Mouse (Mus musculus): ENCODE measurements at regions not wholly inside any gene's neighbourhood (a gene's known extent, or its start where the extent isn't known, plus 50 kb on each side); places are given as distances from the start of the nearest gene placed in this dataset.

- no peak overlapping the region for H3K27ac ChIP-seq (ENCODE audit: low read depth, low read length)
- no peaks in the 10 kb centered on the region for H3K4me1 ChIP-seq (ENCODE audit: control insufficient read depth, insufficient read depth, low read depth, low read length)
- H3K4me2 ChIP-seq (ENCODE audit: low read length), result no peak overlapping the region
- WGBS, result 89% methylated on average over 5 of the region's 5 CpGs
- ATAC-seq, result no peak
- H3K9me3 ChIP-seq (ENCODE audit: control insufficient read depth, low read length), result no peaks in the 10 kb centered on the region
- H3K27me3 ChIP-seq (replicated peaks; ENCODE audit: control insufficient read depth, insufficient read depth, low read length), result no peaks in the 10 kb centered on the region
- H3K36me3 ChIP-seq (ENCODE audit: control insufficient read depth, insufficient read depth, low read length), result no peaks in the 10 kb centered on the region
- no peak overlapping the region for H3K9ac ChIP-seq (ENCODE audit: low read depth, low read length)
- H3K4me3 ChIP-seq (ENCODE audit: low read length), result no peak overlapping the region
Observed at GRCm38 (mm10) chr16:75333750-75334149, 252.1 kb downstream of the Lipi start.

DNA sequence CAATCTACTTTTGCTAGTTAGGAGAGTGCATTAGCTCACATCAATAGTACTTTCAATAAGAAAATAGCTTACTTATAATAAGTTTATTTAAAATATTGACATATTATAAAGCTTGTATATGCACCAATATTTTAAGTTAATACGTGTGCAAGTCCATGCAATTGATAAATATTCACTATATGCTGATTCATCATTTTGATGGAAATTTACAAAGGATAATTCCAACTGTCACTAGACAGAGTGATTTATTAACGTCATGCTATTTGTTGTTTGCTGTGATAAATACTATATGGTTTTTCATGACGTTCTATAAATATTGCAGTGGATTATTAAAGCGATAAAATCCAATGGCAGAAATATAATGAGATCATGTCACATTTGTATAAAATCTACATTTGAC, 253.0 kb downstream of the Lipi start:
- no peaks in the 10 kb centered on the region for H3K27me3 ChIP-seq (replicated peaks; ENCODE audit: control insufficient read depth, insufficient read depth, low read length)
- H3K9me3 ChIP-seq (ENCODE audit: control insufficient read depth, low read length), result no peaks in the 10 kb centered on the region
- WGBS, result 79% methylated on average over 4 of the region's 4 CpGs

GRCm38 (mm10) chr16:75325296-75325695, 260.6 kb downstream of the Lipi start:
- peak; percentile 56; the same call in 1 of the 2 replicates for ATAC-seq

More for the DNA sequence above, 253.0 kb downstream of the Lipi start:
- H3K4me3 ChIP-seq (ENCODE audit: low read length), result no peak overlapping the region
- H3K27ac ChIP-seq (ENCODE audit: low read depth, low read length), result no peak overlapping the region
- no peaks in the 10 kb centered on the region for H3K4me1 ChIP-seq (ENCODE audit: control insufficient read depth, insufficient read depth, low read depth, low read length)
- H3K4me2 ChIP-seq (ENCODE audit: low read length), result no peak overlapping the region
- no peak for ATAC-seq
- no peaks in the 10 kb centered on the region for H3K36me3 ChIP-seq (ENCODE audit: control insufficient read depth, insufficient read depth, low read length)
- no peak overlapping the region for H3K9ac ChIP-seq (ENCODE audit: low read depth, low read length)

DNA sequence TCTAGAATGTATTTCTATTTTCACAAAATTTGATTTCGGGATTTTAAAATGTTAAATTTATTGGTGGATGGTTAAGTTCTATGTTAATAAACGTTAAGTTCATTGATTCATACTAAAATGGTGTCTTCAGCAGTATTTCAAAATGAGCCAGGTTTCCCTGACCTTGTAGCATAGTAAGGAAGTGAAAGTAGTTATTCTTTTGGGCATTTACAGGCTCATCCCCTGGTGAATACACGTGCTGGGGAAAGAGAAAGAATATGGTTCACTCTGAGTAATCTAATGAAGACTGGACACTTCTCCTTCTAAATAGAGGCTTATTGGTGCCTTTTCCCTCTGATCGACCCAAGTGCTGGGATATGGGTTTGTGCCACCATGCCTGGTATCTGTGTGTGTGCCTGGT, 281.1 kb downstream of the Lipi start:
- Histone ChIP-seq H3K4me1 (ENCODE audit: control insufficient read depth, insufficient read depth, low read depth, low read length) (no peaks in the 10 kb centered on the region), H3K36me3 (ENCODE audit: control insufficient read depth, insufficient read depth, low read length) (no peaks in the 10 kb centered on the region)
- WGBS, result 81% methylated on average over 4 of the region's 4 CpGs

More at GRCm38 (mm10) chr16:75325296-75325695, 260.6 kb downstream of the Lipi start:
- Histone ChIP-seq H3K9ac (ENCODE audit: low read depth, low read length) (no peak overlapping the region), H3K9me3 (ENCODE audit: control insufficient read depth, low read length) (no peaks in the 10 kb centered on the region), H3K36me3 (ENCODE audit: control insufficient read depth, insufficient read depth, low read length) (no peaks in the 10 kb centered on the region), H3K4me1 (ENCODE audit: control insufficient read depth, insufficient read depth, low read depth, low read length) (no peaks in the 10 kb centered on the region), H3K27ac (ENCODE audit: low read depth, low read length) (no peak overlapping the region), H3K27me3 (replicated peaks; ENCODE audit: control insufficient read depth, insufficient read depth, low read length) (no peaks in the 10 kb centered on the region), H3K4me3 (ENCODE audit: low read length) (no peak overlapping the region), H3K4me2 (ENCODE audit: low read length) (no peak overlapping the region)
- 85% methylated on average over 1 of the region's 1 CpGs for WGBS

DNA sequence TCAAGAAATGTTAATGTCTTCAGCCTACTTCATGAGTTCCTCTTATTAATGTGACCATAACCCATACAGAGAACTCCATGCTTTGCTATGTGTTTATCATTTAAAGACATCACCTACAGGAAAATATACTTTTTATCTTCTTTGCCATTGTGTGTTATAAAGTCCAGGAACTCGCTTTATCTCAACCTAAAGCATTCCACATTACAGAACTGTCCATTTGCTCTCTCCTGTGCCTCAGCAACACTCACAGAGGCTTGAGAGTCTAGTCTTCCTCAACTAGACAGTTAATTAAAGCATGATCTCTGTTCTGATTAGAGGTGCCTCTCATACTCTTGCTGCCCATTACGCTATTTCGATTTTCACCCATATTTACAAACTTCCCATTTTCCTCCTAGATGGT, 288.4 kb downstream of the Lipi start:
- no peak overlapping the region for H3K4me2 ChIP-seq (ENCODE audit: low read length)
- no peaks in the 10 kb centered on the region for H3K27me3 ChIP-seq (replicated peaks; ENCODE audit: control insufficient read depth, insufficient read depth, low read length)
- ATAC-seq, result no peak
- H3K9ac ChIP-seq (ENCODE audit: low read depth, low read length), result no peak overlapping the region
- no peaks in the 10 kb centered on the region for H3K9me3 ChIP-seq (ENCODE audit: control insufficient read depth, low read length)
- H3K4me3 ChIP-seq (ENCODE audit: low read length), result no peak overlapping the region
- no peak overlapping the region for H3K27ac ChIP-seq (ENCODE audit: low read depth, low read length)
- no peaks in the 10 kb centered on the region for H3K36me3 ChIP-seq (ENCODE audit: control insufficient read depth, insufficient read depth, low read length)
- WGBS, result 96% methylated on average over 3 of the region's 3 CpGs
- H3K4me1 ChIP-seq (ENCODE audit: control insufficient read depth, insufficient read depth, low read depth, low read length), result no peaks in the 10 kb centered on the region

More for the DNA sequence above, 281.1 kb downstream of the Lipi start:
- Histone ChIP-seq H3K9me3 (ENCODE audit: control insufficient read depth, low read length) (no peaks in the 10 kb centered on the region), H3K4me3 (ENCODE audit: low read length) (no peak overlapping the region), H3K9ac (ENCODE audit: low read depth, low read length) (no peak overlapping the region), H3K4me2 (ENCODE audit: low read length) (no peak overlapping the region), H3K27me3 (replicated peaks; ENCODE audit: control insufficient read depth, insufficient read depth, low read length) (no peaks in the 10 kb centered on the region), H3K27ac (ENCODE audit: low read depth, low read length) (no peak overlapping the region)
- no peak for ATAC-seq

- H3K9me3 ChIP-seq (ENCODE audit: control insufficient read depth, low read length), result no peaks in the 10 kb centered on the region
- no peak overlapping the region for H3K9ac ChIP-seq (ENCODE audit: low read depth, low read length)
- no peaks in the 10 kb centered on the region for H3K36me3 ChIP-seq (ENCODE audit: control insufficient read depth, insufficient read depth, low read length)
- no peak overlapping the region for H3K4me2 ChIP-seq (ENCODE audit: low read length)
- 77% methylated on average over 9 of the region's 9 CpGs for WGBS
- ATAC-seq, result no peak
- no peaks in the 10 kb centered on the region for H3K27me3 ChIP-seq (replicated peaks; ENCODE audit: control insufficient read depth, insufficient read depth, low read length)
- no peak overlapping the region for H3K27ac ChIP-seq (ENCODE audit: low read depth, low read length)
- H3K4me3 ChIP-seq (ENCODE audit: low read length), result no peak overlapping the region
- H3K4me1 ChIP-seq (ENCODE audit: control insufficient read depth, insufficient read depth, low read depth, low read length), result no peaks in the 10 kb centered on the region
Observed at GRCm38 (mm10) chr16:75292736-75293428, 293.0 kb downstream of the Lipi start.

- Histone ChIP-seq H3K27ac (ENCODE audit: low read depth, low read length) (no peak overlapping the region), H3K4me3 (ENCODE audit: low read length) (no peak overlapping the region), H3K4me2 (ENCODE audit: low read length) (no peak overlapping the region), H3K9ac (ENCODE audit: low read depth, low read length) (no peak overlapping the region), H3K36me3 (ENCODE audit: control insufficient read depth, insufficient read depth, low read length) (no peaks in the 10 kb centered on the region), H3K27me3 (replicated peaks; ENCODE audit: control insufficient read depth, insufficient read depth, low read length) (no peaks in the 10 kb centered on the region), H3K4me1 (ENCODE audit: control insufficient read depth, insufficient read depth, low read depth, low read length) (no peaks in the 10 kb centered on the region), H3K9me3 (ENCODE audit: control insufficient read depth, low read length) (no peaks in the 10 kb centered on the region)
- WGBS, result 47% methylated on average over 4 of the region's 4 CpGs
- ATAC-seq, result no peak
Observed at GRCm38 (mm10) chr16:75291194-75291593, 294.7 kb downstream of the Lipi start.

DNA sequence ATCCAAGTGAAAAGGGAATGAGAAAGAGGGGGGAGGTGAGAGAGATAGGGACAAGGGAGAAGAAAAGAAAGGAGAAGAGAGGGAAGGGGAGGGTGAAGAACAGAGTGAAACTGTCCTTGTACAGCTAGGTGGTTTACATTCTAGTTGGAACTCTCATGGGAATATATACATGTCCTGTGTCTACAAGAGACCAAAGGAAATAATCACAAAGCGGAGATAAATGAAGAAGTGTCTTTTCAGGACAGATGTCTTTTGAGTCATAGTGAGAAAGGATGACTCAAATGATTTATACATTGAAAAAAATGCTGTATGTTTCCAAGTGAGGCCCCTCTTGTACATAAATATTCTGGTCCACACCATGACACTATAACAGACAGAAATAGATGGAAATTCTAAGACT, 298.7 kb downstream of the Lipi start:
- H3K9me3 ChIP-seq (ENCODE audit: control insufficient read depth, low read length), result no peaks in the 10 kb centered on the region
- no peaks in the 10 kb centered on the region for H3K36me3 ChIP-seq (ENCODE audit: control insufficient read depth, insufficient read depth, low read length)
- H3K9ac ChIP-seq (ENCODE audit: low read depth, low read length), result no peak overlapping the region
- WGBS, result 94% methylated on average over 1 of the region's 1 CpGs
- no peak for ATAC-seq
- no peaks in the 10 kb centered on the region for H3K27me3 ChIP-seq (replicated peaks; ENCODE audit: control insufficient read depth, insufficient read depth, low read length)
- H3K27ac ChIP-seq (ENCODE audit: low read depth, low read length), result no peak overlapping the region
- H3K4me1 ChIP-seq (ENCODE audit: control insufficient read depth, insufficient read depth, low read depth, low read length), result no peaks in the 10 kb centered on the region
- H3K4me2 ChIP-seq (ENCODE audit: low read length), result no peak overlapping the region
- H3K4me3 ChIP-seq (ENCODE audit: low read length), result no peak overlapping the region

DNA sequence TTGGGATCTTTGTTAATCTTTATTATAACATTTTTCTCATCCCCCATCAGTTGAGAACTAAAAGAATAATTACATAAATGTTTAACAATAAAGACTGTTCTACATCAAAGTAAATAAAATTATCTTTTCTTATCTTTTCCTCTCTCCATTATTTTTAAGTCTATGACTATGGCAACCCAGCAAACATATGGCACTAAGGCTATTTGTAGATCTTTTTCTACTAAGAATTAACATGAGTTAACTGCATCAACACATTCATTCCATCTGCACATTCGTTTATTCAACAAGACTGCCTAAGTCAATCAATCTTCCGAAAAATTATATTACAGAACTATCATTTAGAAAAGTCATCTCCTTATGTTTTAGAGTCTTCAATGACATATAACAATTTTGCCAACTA, 300.1 kb downstream of the Lipi start:
- H3K9ac ChIP-seq (ENCODE audit: low read depth, low read length), result no peak overlapping the region
- H3K4me1 ChIP-seq (ENCODE audit: control insufficient read depth, insufficient read depth, low read depth, low read length), result no peaks in the 10 kb centered on the region
- no peak overlapping the region for H3K27ac ChIP-seq (ENCODE audit: low read depth, low read length)
- no peaks in the 10 kb centered on the region for H3K36me3 ChIP-seq (ENCODE audit: control insufficient read depth, insufficient read depth, low read length)
- no peak overlapping the region for H3K4me3 ChIP-seq (ENCODE audit: low read length)
- no peaks in the 10 kb centered on the region for H3K9me3 ChIP-seq (ENCODE audit: control insufficient read depth, low read length)
- no peaks in the 10 kb centered on the region for H3K27me3 ChIP-seq (replicated peaks; ENCODE audit: control insufficient read depth, insufficient read depth, low read length)
- ATAC-seq, result no peak
- H3K4me2 ChIP-seq (ENCODE audit: low read length), result no peak overlapping the region
- 92% methylated on average over 2 of the region's 2 CpGs for WGBS

Data from hindbrain, embryonic 16.5 days (tissue).